Mouse (Mus musculus): Measurements from ENCODE around the gene Rasgrf2.

Rasgrf2 gene

DNA sequence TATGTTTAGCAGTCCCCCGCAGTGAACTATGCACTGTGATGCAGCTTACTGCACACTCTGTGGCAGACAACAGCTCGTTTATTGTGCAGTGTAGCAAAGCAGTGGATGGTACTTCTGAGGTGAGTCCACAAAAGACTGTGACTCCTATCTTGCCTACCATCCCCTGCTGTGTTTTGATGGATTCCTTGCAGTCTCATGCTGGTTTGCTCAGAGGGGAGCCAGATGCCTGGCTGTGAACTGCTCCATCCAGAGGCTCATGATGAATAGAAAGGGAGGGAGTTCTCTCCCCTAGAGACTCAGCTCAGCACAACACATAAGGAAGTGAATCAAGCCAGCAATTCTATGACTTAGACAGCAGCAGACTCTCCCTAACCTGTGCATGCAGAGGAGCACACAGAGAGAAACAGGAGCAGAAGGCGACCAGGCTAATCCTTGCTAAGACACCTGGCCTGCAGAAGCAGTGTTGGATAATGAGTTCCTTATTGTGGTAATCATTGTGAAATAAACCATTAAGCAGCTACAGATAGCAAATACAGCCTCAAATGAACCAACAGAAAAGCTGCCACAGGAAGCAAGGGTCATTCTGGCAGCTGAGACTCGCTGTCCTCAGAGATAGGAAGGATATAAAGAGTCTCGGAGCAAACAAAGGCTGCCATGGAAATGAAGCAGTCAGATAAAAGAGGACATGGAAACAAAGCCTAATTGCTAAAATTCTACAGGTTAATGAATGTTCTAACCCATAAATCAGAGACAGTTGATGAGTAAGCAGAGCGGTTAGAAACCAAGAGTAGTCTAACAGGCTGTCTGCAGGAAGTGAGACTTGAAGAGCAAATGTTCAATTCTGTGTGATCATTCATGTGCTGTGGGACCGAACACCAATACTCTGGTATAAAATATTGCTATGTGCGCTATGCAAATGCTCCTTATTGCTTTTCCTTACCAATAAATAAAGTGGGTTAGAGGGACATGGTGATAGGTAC is 89.6 kb downstream of the Rasgrf2 start:
- DNase-seq (ENCODE audit: low spot score): peak; percentile 21

DNA sequence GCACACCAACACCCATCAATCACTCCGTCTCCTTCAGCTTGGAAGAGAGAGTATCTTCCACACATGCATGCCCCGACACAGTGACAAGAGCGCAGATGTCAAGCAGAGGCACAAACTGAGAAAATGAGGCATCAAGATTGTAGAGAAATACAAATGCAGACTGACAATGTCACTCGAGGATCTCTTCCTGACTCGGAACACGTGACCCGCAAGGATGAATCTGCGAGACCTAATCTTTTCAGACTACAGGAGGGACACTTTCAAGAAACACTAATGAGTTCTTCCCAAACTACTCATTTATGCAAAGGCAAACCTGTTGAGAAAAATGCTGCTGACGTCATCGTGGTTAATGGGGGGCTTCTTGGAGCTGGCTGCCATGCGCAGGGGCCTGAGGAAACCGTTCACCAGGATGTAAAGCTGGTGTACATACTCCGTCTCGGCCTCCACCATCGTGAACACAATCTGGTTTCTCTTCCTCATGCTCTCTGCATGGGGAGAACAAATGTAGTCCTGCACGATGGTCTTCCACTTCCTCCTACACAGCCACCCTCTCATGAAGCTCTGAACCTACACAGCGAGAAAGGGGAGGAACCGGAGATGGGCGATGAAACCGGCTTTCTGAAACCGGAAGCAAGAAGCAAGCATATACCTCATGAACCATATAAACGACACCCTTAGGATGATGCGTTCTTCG is 100.9 kb downstream of the Rasgrf2 start:
- no peak for DNase-seq (ENCODE audit: low spot score)

DNA sequence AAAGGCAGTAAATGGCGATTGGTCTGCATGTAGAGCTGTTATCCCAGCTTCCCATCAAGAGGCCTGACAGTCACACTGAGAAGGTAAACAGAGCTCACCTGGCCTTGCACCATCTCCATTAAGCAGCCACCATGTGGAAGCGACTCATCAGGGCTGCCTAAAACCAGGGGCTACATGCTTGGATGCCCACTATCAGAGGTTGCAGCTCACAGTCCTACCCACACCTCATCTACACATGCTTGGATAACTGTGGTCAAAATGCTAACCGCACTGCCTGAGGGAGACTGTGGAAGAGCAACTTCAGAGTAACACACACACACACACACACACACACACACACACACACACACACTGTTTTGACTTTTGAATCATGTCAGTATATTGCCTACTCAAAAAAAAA is 101.8 kb downstream of the Rasgrf2 start:
- no peak for DNase-seq (ENCODE audit: low spot score)

DNA sequence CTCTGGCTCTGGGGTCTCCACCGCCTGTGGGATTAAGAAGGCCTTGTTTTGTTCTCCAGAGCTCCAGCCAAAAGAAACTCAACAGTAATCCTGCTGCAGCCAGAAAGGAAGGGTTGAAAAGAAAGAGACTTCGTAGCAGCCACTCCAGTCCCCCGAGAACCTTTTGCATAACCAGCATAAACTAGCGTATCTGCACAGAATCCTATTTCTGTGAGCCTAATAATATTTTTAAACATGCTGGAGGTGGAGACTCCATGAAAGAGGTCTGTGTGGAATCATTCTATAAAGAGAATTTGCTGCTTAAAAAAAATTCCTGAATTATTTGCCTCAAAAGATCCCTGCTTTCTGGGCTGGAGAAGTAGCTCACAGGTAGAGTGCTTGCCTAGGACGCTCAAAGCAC is 103.5 kb downstream of the Rasgrf2 start:
- no peak for DNase-seq (ENCODE audit: low spot score)

DNA sequence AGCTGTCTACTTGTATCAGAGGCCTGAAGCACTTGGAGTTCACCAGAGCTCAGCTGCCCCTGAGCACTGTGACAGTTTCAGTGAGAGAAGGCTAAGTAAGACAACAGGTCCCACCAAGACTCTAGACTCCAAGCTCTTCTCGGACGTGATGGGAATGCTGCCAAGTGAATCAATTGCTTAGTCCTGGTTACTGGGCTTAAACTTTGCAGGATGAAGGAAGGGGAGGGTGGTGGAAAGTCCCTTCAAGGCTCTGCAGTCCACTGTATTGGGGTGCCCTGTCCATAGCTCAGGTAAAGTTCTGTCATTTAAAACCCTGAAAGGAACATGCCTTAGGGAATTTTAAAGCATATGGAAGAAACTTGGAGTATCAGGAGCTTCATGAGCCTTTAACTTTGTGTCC is 104.8 kb downstream of the Rasgrf2 start:
- no peak for DNase-seq (ENCODE audit: low spot score)

DNA sequence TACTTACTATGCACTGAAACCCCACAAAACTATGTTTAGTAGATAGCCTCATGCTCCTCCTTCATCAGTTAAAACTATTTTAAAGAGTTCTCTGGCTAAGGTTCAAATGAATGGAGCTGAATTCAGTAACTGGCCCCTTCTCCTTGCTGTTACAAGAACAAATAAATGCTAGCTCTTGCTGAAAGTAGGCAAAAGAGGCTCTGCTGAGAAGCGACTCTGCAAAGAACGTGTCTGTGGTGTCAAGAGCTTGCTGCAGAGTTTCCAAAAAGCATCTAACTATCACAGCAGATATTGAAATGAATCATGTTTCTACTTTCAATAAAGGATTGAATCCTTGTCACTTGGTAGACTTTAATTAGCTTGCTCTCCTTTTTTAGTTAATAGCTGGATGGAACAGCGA is 106.3 kb downstream of the Rasgrf2 start:
- DNase-seq (ENCODE audit: low spot score): no peak

DNA sequence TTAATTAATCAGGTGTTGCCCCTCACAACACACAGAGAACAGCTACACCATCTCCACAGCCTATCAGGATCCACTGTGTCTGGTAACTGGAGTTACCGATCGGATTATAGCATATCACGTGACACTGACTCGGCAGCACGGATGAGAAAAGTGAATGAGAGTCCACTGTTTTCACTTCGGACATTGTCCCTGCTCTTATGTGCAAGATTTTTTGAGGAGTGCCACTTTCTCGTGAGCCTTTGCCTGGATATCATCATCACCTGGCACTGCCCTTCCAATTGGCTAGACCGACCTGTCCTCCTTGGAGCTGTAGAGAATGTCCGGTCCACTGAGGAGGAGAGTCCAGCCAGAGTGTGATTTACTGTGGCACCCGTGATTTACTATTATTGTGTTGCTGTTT is 109.3 kb downstream of the Rasgrf2 start:
- DNase-seq (ENCODE audit: low spot score): no peak

DNA sequence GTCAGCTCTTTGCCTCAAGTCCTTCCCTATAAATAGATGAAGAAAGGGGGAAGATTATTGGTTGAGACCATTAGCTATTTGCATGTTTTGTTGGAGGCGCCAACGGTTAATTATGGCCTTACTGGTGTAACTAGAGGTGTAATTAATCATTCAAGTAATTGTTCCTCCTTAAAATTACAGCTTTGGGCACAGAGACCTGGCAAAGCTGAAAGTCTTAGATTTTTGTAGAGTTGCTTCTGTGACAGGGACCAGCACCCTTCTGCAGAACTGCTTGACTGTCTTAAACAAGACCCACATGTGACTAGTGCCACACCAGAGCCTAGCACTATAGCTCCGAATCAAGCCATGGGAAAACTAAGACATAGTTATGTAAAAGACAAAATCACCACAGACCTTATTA is 134.5 kb downstream of the Rasgrf2 start:
- no peak for DNase-seq (ENCODE audit: low spot score)

DNA sequence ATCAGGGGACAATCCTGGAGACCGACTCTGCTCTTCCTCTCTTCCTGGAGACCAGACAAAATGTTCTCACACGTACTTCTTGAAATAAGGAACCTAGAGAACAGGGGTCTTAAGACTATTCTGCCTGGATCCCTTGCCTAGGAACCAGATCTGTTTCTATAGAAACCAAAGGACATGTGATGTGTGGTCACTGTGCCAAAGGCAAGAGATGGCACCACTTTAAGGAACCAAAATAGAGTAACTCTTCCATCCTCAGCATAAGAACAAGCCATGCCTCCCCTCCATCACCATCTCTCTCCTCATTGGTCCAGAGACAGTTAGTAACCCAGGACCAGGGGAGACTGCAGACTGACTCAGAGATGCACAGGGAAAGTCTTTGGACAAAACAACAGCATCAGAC is 140.0 kb downstream of the Rasgrf2 start:
- DNase-seq (ENCODE audit: low spot score): no peak

DNA sequence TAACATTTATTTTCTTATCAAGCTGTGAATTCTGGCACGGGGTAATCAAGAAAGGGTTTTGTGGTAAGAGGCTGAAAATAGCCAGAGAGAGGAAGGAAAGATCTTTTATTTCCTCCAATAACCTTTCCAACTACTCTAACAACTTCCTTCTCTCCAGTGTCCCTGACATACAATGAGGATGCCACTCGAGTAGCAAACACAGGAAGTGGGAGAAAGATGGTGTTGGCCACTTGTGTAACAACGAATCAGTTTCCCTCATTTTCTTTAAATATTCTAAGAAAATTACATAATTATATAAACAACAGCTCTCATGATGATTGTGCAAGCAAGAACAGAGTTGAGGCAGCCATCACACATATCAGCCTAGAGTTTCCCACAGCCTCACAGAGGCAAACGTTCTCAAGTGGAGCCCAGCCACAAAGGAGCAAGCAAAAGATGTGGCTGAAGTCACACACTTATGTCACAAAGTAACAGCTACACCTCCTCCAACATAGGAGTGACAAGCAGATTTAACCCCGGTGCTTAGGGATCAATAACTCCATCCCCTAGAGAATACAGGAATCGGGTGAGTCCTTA is 140.7 kb downstream of the Rasgrf2 start:
- no peak for DNase-seq (ENCODE audit: low spot score)

DNA sequence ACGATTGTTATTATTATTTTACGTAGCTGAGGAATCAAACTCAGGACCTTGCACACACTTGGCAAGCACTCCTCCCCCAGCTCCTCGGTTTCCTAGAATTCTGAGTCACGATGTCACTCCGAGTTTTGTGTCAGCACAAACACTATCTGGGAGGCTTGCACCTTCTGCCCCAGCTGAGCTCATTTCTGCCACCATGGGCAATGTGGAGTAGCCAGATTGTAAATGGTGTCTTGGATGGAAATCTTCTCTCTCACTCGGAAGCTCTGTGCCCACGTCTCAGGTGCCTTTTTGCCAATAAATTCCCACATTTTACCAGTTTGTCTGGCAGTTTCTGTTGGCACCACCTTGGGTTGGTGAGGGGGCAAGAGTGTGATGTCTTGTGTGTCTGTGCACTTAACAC is 143.1 kb downstream of the Rasgrf2 start:
- DNase-seq (ENCODE audit: low spot score): no peak

DNA sequence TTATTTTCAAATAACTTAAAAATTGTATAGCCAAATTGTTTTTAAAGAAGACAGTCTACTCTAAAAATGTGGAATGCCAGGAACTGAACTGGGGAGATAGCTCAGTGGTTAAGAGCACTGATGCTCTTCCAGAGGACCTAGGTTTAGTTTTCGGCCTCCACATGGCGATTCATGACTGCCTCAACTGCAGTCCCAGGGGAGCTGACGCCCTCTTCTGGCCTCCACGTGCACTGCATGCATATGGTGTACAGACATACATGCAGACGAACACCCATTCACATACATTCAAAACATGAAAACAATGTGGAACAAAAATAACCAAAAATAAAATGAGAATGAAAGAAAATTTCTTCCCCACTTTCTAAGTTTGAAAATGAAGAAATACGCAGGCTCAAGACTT is 144.5 kb downstream of the Rasgrf2 start:
- DNase-seq (ENCODE audit: low spot score): no peak

DNA sequence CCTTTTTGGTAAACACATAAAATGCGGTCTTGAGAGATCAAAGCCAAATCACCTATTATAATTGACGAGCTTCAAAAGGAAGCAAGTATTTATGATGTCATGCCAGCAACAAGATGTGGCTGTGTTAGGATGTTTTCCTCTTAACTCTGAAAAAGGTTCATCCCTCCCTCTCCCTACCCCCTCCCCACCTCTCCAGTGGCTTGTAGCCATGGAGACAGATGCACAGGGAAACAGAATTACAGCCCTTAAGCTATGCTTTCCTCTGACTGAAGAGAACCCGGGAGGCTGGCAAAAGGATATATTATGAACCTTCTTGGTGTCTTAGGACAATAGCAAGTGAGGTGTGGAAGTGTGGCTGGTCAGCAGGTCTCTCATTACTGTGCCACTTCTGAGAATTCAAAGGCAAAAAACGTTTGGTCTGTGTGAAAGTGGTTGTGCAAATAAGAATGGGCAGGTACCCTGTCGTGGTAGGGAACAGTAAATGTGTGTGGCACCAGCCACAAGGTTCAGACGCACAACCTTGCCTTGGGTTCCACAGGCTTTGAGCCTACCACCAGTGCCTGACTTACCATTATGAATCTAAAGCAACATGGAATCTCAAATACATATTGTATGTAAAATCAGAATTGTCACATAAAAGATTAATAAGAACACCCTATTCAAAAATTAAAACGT is 145.4 kb downstream of the Rasgrf2 start:
- DNase-seq (ENCODE audit: low spot score): peak; percentile 32

DNA sequence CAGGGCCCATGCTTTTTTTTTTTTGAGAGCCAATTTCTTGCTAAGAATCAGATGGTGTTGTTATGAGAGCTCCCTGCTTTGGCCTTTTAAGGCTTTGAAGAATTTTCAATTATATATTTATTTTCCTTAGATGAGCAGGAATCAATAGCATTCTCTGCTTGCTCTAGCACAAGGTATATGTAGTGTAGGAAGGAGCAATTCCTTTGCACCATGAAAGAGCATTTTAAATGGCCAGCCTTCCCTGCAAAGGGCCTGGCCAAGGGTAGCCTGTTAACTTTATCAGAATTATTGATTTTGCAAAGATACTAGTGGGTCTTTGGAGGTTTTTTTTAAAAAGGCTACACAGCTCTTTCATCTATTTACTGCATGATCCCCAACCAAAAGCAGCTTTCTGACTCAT is 146.4 kb downstream of the Rasgrf2 start:
- DNase-seq (ENCODE audit: low spot score): no peak

DNA sequence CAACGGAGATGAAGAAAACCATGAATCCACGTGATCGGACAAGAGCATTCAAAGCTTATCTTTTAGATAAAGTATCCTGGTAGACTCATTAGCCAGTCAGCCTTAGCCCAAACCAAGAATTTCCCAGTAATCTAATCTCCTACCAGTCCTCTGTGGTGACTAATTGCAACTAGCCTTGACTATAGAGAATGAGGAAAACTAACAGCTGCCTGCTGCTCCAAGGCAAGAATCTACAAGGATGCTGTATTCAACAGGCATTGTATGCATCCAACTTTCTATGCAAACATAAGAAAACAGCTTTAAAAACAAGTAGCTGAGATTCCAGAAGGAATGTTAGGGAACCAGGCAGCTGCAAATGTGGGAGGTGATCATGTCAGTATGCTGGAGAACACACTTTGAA is 149.4 kb downstream of the Rasgrf2 start:
- no peak for DNase-seq (ENCODE audit: low spot score)

DNA sequence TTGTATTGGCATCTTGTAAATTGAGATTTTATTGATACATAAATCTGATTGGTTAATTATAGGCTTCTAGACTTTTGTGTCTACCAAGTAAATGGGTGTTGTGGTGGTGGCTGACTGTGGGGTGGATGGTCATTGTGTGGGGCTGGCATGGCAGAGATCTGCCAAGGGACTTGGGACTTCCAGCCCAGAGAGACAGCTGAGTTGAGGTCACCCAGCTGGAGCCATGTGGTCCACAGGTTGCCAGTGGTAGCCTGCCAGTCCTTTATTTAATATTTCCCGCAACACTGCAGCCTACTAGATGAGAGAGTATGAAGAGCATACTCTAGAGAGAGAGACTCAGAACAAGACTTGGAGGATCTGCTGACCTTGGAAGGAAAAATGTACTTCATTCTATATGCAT is 150.0 kb downstream of the Rasgrf2 start:
- DNase-seq (ENCODE audit: low spot score): no peak

DNA sequence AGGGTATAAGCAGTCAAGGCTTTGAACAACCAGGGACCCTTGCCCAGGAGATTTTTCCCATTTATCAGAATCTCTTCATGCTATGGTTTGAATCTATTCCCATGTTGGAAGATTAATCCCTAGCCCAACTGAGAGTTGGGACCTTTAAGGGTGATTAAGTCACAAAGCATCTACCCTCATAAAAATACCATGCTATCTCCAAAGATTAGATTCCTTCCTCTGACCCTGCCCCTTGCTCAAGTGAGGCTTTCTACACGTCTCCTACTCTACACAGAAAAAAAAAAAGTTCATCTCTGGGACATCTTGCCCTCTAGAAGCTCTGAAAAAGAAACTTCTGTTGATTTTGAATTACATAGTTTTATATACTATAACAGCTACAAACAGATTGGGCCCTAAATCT is 154.5 kb downstream of the Rasgrf2 start:
- no peak for DNase-seq (ENCODE audit: low spot score)

DNA sequence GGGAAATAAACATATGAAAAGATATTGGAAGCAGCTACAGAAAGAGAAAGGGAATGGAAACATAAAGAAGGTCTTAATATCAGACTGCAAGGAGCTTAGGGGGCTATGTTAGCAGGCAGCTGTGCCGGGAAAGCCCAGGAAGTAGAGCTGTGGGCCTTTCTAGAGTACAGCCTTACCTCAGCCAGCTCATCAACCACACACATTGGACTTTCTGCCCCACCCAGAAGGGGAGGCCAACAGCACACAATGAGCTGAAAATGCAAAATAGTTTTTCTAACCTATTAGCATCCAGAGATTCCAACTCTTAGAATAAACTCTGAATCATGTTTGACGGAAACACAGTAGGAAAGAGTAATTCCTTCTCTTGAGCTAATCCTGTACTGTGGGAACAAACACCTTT is 154.9 kb downstream of the Rasgrf2 start:
- DNase-seq (ENCODE audit: low spot score): no peak

DNA sequence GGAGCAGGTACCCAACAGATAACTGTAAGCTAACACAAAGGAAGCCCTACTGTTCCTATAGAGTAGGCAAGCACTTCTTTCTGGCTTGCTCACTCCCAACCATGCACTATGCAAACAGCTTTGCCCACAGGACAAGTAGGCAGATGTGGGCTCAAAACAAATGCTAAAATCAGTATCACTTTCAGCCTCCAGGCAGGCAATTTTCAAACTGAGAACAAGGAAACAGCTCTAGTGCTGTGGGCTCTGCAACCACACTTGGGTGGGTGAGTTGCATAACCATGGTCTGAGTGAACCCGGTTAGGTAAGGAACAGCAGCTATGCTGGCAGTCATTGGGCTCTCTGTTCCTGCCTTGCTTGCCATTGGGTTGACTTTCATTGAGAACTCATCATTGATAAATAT is 157.3 kb downstream of the Rasgrf2 start:
- DNase-seq (ENCODE audit: low spot score): no peak

DNA sequence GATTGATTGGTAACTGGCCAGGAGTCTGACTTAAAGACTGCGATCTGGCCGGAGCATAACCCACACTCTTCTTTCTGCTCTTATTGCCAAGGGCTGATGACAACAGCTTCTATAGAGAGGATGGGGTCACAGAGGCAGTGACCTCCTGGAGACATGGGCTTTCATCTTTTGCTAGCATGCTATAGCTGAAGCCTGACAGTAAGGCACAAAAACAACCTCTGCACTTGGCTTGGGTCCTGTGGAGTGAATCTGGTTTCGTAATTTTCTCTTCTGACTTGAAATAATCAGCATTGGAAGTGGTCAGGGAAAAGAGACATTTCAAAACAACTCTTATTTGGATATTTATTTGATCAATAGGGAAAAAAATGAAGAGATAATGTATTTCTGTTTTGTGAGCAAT is 160.2 kb downstream of the Rasgrf2 start:
- DNase-seq (ENCODE audit: low spot score): no peak

DNA sequence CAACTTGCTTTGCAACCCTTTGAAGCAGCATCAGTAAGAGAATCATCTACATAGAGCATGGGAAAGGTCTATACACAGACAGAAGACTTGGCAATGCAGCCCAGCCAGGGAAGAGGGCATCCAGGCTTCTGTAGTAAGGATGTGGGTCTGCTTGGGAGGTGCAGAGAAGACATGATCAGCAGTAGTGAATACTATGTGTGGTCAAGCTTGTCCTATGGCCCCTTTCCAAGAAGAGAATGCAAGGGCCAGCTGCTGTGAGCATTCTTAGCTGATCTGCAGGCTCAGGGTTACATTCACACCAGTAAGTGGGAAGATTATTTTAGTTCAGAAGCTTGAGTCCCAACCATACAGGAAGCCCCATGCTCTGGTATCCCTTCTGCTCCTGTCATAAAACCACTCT is 175.0 kb downstream of the Rasgrf2 start:
- no peak for DNase-seq (ENCODE audit: low spot score)

DNA sequence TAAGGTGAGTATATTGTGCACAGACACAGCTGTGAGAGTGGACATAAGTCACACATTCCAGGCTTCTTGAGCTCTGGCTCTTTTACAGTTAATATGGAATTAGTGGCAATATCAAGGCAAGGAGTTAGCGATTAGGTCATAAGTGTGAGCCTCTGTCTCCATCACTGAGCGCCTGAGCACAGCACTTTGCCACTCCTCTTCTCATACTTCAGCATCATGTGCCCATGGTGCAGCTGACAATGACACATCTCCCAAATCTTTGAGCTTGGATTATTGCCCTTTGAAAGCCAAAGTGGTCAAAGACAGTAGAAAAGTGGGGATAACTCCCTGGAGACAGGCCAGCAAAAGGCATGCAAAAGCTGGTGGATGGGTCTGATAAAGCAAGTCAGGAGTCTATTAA is 175.8 kb downstream of the Rasgrf2 start:
- DNase-seq (ENCODE audit: low spot score): no peak

DNA sequence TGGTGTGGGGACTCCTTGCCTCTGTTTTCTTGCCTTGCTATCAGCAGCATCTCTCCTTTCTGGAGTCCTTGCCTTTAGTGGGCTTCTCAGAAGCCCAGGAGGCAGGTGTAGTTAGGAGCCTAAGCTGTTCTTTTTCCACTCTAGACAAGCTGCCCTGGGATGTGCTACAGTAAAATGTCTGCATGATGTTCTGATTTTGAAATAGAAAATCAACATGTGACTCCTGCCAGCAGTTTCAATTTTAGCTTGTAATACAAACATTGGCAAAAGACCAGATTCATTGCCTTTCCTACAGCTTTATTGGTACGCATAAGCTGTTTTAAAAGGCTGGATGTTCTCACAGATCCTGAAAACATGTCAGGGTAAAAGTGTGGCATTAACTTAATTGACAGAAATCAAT is 176.3 kb downstream of the Rasgrf2 start:
- no peak for DNase-seq (ENCODE audit: low spot score)
